Mouse (Mus musculus) heart, embryonic 16.5 days (tissue): ENCODE results near the gene Vmn1r58. TPM values are rescaled to one million over a fixed set of nuclear protein-coding genes. Genes with fewer than 3 reads are reported as not detected.
"Not testable (repeated sequence)": the region's sequence is repeated elsewhere in the genome, so short reads cannot be mapped to it uniquely, and the experiment has no call there.

ENCODE experiments used
- ATAC-seq: fragments of 200-750 bp; cut with Nextera tagmentation; replicated peaks from 2 replicates; pipeline ENCODE4 v1.8.0; 2017; ENCODE audit warnings: moderate number of reproducible peaks; ENCODE audit not compliant: insufficient read depth, low FRiP score; ENCODE audit errors: extremely low read depth
- H3K27ac ChIP-seq: fragments of 300-500 bp; sonication (generic); 2 replicates; pipeline ENCODE4 v1.5.1; 2014; ENCODE audit warnings: mild to moderate bottlenecking, low read length, control low read depth, moderate library complexity
- H3K27me3 ChIP-seq: fragments of 300-500 bp; sonication (generic); 2 replicates; pipeline ENCODE4 v1.6.1; 2014; ENCODE audit warnings: low read length, mixed read lengths; ENCODE audit not compliant: control insufficient read depth, insufficient read depth
- H3K36me3 ChIP-seq: fragments of 300-500 bp; sonication (generic); 2 replicates; pipeline ENCODE4 v1.6.1; 2014; ENCODE audit not compliant: control insufficient read depth, insufficient read depth
- H3K4me1 ChIP-seq: fragments of 300-500 bp; sonication (generic); 2 replicates; pipeline ENCODE4 v1.6.1; 2014; ENCODE audit warnings: low read length, mixed read lengths; ENCODE audit not compliant: control insufficient read depth, insufficient read depth
- H3K4me2 ChIP-seq: fragments of 300-500 bp; sonication (generic); 2 replicates; pipeline ENCODE4 v1.6.1; 2014; ENCODE audit warnings: low read depth, mild to moderate bottlenecking, control low read depth, low read length
- H3K4me3 ChIP-seq: fragments of 300-500 bp; sonication (generic); 2 replicates; pipeline ENCODE4 v1.5.1; 2014; ENCODE audit warnings: mild to moderate bottlenecking, control low read depth, low read length
- H3K9ac ChIP-seq: fragments of 300-500 bp; sonication (generic); 2 replicates; pipeline ENCODE4 v1.6.1; 2014; ENCODE audit warnings: low read length, control low read depth
- H3K9me3 ChIP-seq: fragments of 300-500 bp; sonication (generic); replicated peaks from 2 replicates; pipeline ENCODE4 v1.6.1; 2016; ENCODE audit warnings: low read length; ENCODE audit not compliant: control insufficient read depth
- WGBS: fragments of 180-500 bp; shearing (Covaris S2); extraction: QIAGEN DNeasy Blood & Tissue Kit; methylation state at CpG from one replicate; pipeline ENCODE4 v1.1.7; 2014; 5-methylcytosine and 5-hydroxymethylcytosine counted together
- polyA plus RNA-seq: library from polyadenylated mRNA; unstranded; fragments of >200 nt; fragmentation: Nextera tagmentation; extraction: Ambion mirVana; gene quantifications from 2 replicates; pipeline ENCODE4 v1.2.1, GENCODE M21; 2015

Gene Vmn1r58
- polyA plus RNA-seq = not detected in 2 replicates

DNA sequence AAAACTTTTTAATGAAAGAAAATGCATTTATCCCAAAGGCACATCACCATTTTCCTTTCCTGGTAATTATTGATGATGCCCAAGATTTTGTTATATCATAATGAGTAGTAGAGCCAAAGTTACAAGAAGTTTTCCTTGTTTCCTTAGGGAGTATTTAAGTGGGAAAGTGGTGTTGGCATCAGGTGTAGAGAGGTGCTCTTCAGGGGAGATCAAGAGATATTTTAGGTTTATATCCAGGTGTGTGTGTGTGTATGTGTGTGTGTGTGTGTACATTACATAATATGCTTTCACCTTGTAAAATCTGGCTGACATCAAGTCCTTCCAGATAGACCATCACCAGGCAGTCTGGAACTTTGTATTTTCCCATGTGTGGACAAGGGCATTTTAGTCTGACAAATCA, at the start of gene Vmn1r58:
Gene Vmn1r58 (minus strand): TSS at position 101 of the 400 bp plus-strand sequence.
- not testable (repeated sequence) for ATAC-seq, H3K4me1 ChIP-seq, H3K4me2 ChIP-seq, H3K9me3 ChIP-seq, H3K4me3 ChIP-seq, H3K27me3 ChIP-seq, H3K9ac ChIP-seq, H3K27ac ChIP-seq, H3K36me3 ChIP-seq

DNA sequence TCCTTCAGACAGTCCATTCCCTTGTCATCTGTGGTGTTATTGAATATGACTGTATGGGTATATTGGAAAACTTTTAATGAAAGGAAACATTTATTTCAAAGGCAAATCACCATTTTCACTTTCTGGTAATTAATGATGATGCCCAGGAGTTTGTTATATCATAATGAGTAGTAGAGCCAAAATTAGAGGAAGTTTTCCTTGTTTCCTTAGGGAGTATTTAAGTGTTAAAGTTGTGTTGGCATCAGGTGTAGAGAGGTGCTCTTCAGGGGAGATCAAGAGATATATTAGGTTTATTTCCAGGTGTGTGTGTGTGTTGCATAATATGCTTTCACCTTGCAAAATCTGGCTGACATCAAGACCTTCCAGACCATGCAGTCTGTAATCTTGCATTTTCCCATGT, 43.5 kb upstream of the Vmn1r58 start, which contains the start of gene Vmn1r59:
Gene Vmn1r59 (minus strand): TSS at position 101 of the 400 bp plus-strand sequence.
- H3K4me1 ChIP-seq = no peaks in the 10 kb centered on the region
- H3K36me3 ChIP-seq = no peaks in the 10 kb centered on the region
- no peak within 1 kb of the TSS for H3K9ac ChIP-seq
- no peak within 1 kb of the TSS for H3K4me3 ChIP-seq
- H3K27me3 ChIP-seq = no peaks in the 10 kb centered on the region
- no peak within 1 kb of the TSS for H3K4me2 ChIP-seq
- ATAC-seq = no peak
- H3K9me3 ChIP-seq = peaks cover 16% of the 10 kb centered on the region
- H3K27ac ChIP-seq = no peak within 1 kb of the TSS

DNA sequence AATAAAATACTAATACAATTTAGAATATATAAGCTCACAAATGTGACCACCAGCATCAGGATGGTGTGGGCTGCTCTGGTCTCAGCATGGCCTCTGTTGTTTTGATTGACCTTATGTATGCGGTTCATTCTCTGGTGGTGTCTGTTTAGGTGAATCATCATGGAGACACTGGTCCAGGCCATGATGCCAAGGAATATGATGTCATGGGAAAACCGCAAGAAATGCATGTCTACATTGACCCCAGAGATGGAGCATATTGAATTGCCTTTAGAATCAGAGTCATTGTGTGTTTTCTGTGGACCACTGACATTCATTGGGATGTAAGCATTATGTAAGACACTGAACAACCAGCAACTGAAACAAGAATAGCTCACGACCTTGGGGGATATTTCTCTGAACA, 40.8 kb upstream of the Vmn1r58 start:
- H3K4me1 ChIP-seq, H3K27ac ChIP-seq, H3K9ac ChIP-seq, H3K36me3 ChIP-seq, ATAC-seq, H3K4me3 ChIP-seq, H3K4me2 ChIP-seq, H3K27me3 ChIP-seq: not testable (repeated sequence)
- WGBS = 58% methylated on average over 3 of the region's 3 CpGs
- H3K9me3 ChIP-seq = peaks cover 12% of the 10 kb centered on the region

DNA sequence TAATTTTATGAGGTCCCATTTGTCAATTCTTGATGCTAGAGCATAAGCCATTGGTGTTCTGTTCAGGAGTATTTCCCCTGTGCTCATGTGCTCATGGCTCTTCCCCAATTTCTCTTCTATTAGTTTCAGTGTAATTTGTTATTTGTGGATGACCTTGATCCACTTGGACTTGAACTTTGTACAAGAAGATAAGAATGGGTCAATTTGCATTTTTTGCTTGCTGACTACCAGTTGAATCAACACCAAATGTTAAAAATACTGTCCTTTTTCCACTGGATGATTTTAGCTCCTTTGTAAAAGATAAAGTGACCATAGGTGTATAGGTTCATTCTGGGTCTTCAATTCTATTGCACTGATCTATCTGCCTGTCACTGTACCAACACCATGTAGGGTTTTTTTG, 35.4 kb upstream of the Vmn1r58 start:
- Histone ChIP-seq H3K27me3 (no peaks in the 10 kb centered on the region), H3K9me3 (peaks cover 8% of the 10 kb centered on the region; the same call in 1 of the 2 replicates), H3K9ac (no peak overlapping the region), H3K4me3 (no peak overlapping the region), H3K4me1 (no peaks in the 10 kb centered on the region), H3K4me2 (no peak overlapping the region), H3K27ac (no peak overlapping the region), H3K36me3 (no peaks in the 10 kb centered on the region)
- ATAC-seq = no peak

DNA sequence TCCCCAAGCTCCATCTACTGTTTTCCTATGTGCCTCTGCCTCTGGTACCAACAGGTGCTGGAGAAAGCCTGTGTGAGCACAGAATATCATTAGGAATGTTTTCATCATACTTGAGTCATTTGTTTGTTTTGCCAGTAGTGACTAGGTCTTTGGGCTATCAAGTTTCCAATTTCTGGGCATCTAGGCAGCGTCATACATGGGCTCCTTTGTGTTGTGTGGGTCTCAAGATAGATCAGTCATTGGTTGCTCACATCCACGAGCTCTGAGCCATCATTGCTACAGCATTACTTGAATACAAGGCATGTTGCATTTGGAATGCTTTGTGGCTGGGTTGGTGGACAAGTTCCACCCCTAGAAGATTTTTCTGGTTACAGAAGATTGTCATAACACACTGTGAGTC, 7.0 kb downstream of the Vmn1r58 start:
- 23% methylated on average over 2 of the region's 2 CpGs for WGBS
- H3K9me3 ChIP-seq = peaks cover 2% of the 10 kb centered on the region
- H3K27me3 ChIP-seq = no peaks in the 10 kb centered on the region
- no peaks in the 10 kb centered on the region for H3K4me1 ChIP-seq
- ATAC-seq = no peak
- no peak overlapping the region for H3K27ac ChIP-seq
- no peak overlapping the region for H3K4me3 ChIP-seq
- H3K36me3 ChIP-seq = no peaks in the 10 kb centered on the region
- no peak overlapping the region for H3K4me2 ChIP-seq
- H3K9ac ChIP-seq = no peak overlapping the region

DNA sequence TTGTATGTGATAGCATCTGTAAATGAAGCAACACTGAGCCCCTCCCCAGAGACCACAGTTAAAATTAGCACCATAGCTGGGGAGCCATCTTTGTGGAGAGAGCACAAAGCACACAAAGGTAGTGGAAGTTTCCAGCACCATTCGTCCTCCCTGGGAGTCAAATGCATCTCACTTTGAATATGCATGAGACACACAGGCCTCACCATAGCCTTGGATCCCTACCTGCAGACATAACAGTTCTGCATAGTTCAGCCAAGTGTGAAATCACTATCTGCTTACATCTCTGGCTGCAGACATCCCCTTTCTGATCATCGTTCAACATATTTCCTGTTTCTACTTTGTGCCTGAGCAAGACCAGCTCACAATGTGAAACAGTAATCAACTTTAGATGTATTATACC, 46.5 kb downstream of the Vmn1r58 start:
- Histone ChIP-seq H3K4me1 (no peaks in the 10 kb centered on the region), H3K9me3 (peaks cover 20% of the 10 kb centered on the region), H3K4me3 (no peak overlapping the region), H3K9ac (no peak overlapping the region), H3K36me3 (no peaks in the 10 kb centered on the region), H3K27ac (no peak overlapping the region), H3K4me2 (no peak overlapping the region), H3K27me3 (no peaks in the 10 kb centered on the region)
- ATAC-seq = no peak
- 77% methylated on average over 2 of the region's 2 CpGs for WGBS

DNA sequence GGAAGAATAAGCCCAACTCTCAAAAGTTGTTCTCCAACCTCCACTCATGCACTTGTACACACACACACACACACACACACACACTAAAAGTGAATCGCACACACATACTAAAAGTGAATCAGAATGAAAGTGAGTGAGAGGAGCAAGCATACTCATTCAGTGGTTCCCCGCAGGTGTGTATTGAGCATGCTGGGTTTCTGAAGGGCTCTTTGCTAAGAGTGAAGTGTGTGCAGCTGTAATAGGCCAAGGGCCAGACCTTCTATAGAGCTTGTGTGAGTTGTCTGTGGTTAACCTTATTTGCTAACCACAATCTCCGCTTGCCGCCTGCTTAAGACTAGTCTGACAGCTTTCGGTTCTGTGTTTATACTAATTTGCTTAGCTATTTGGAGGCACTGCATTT, 49.6 kb downstream of the Vmn1r58 start:
- Histone ChIP-seq H3K27ac (no peak overlapping the region), H3K36me3 (no peaks in the 10 kb centered on the region), H3K4me2 (no peak overlapping the region), H3K4me3 (no peak overlapping the region), H3K9me3 (peaks cover 25% of the 10 kb centered on the region), H3K4me1 (no peaks in the 10 kb centered on the region), H3K27me3 (no peaks in the 10 kb centered on the region), H3K9ac (no peak overlapping the region)
- WGBS = 82% methylated on average over 5 of the region's 5 CpGs
- no peak for ATAC-seq

Other genes with a start within 250 kb of the Vmn1r58 start
- gene Vmn1r56, start 216.6 kb downstream of the Vmn1r58 start, polyA plus RNA-seq = not detected in 2 replicates
- not detected in 2 replicates for gene Vmn1r57, start 194.9 kb downstream of the Vmn1r58 start, polyA plus RNA-seq
- not detected in 2 replicates for gene Gm5065, start 62.9 kb downstream of the Vmn1r58 start, polyA plus RNA-seq
- not detected in 2 replicates for gene Nlrp2, start 62.4 kb downstream of the Vmn1r58 start, polyA plus RNA-seq
- not detected in 2 replicates for gene Vmn1r59, start 43.4 kb upstream of the Vmn1r58 start, polyA plus RNA-seq
- gene Vmn2r28, start 80.6 kb upstream of the Vmn1r58 start, polyA plus RNA-seq = not detected in 2 replicates
- gene Vmn1r60, start 133.9 kb upstream of the Vmn1r58 start, polyA plus RNA-seq = not detected in 2 replicates
- not detected in 2 replicates for gene Vmn1r61, start 199.9 kb upstream of the Vmn1r58 start, polyA plus RNA-seq